10 mouse cellular contexts compared by ENCODE assay signal in the genomic region with DNA sequence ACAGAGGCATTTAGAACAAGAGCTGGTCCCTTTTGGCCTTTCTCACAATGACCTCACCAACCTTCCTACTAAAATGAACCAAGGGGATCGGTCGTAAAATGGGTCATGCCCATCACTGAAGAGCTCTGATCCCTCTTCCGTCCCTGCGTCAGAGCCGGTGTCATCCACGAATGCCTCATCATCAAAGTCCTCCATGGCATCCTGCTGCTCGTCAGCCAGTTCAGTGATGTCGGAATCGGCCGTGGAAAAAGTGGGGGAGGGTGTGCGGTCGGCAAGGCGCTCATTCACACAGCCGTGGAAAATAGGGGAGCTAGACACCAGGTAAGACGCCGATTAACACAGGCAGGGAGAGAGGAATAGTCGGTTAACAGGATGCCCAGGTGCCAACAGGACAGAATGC. TPM values are rescaled to one million over a fixed set of nuclear protein-coding genes. Genes with fewer than 3 reads are reported as not detected.
DNase-seq lines count a peak whose midpoint lies in the region; ATAC-seq and TF ChIP-seq lines count a peak whose summit lies in the region.
"Had no signal": no experiment of that assay in that cellular context is flagged by ENCODE, and none has a peak within 500 bp of the region (broad histone marks: within the 10 kb centered on the region; RNA-seq: fewer than 3 reads in every experiment).

No protein-coding gene starts in this region.

- ATAC-seq in kidney, embryonic 16.5 days (ENCODE audit: low FRiP score, low TSS enrichment): no peak
- ATAC-seq in midbrain, postnatal 0 days (ENCODE audit: low FRiP score): no peak
- ATAC-seq in megakaryocyte-erythroid progenitor cell, adult 5-6 weeks (replicated peaks; ENCODE audit: low FRiP score, low TSS enrichment, poor library complexity, severe bottlenecking): no peak

- H3K27me3 ChIP-seq in kidney, embryonic 16.5 days (ENCODE audit: insufficient read depth, low read length): no peaks in the 10 kb centered on the region
- H3K27me3 ChIP-seq in hindbrain, embryonic 10.5 days (ENCODE audit: insufficient read depth, poor library complexity, severe bottlenecking): no peaks in the 10 kb centered on the region
- H3K27me3 ChIP-seq in midbrain, postnatal 0 days (ENCODE audit: insufficient read depth, low read length): no peaks in the 10 kb centered on the region

- peak overlapping the region; percentile 33; the same call in 1 of the 2 replicates for H3K27ac ChIP-seq in kidney, embryonic 16.5 days (ENCODE audit: low read length)
- peak overlapping the region; percentile 71 for H3K27ac ChIP-seq in hindbrain, embryonic 10.5 days
- peak overlapping the region; percentile 69 for H3K27ac ChIP-seq in midbrain, postnatal 0 days (ENCODE audit: low read depth, low read length)

- TF ChIP-seq CTCF in midbrain, postnatal 0 days (IDR thresholded peaks at IDR 0.05): no peak

- H3K9me3 ChIP-seq in kidney, embryonic 16.5 days (ENCODE audit: low read length): no peaks in the 10 kb centered on the region
- peaks cover 7% of the 10 kb centered on the region; the same call in 1 of the 2 replicates for H3K9me3 ChIP-seq in hindbrain, embryonic 10.5 days
- H3K9me3 ChIP-seq in midbrain, postnatal 0 days (ENCODE audit: low read length): no peaks in the 10 kb centered on the region

- H3K4me2 ChIP-seq in kidney, embryonic 16.5 days (replicated peaks; ENCODE audit: low read depth, low read length): no peak overlapping the region
- no peak overlapping the region for H3K4me2 ChIP-seq in midbrain, postnatal 0 days (ENCODE audit: low read depth, low read length, poor library complexity, severe bottlenecking)

- DNase-seq in kidney, postnatal 4 days: no peak
- DNase-seq in embryo, embryonic 9.5 days (ENCODE audit: extremely low spot score): peak; percentile 7
- DNase-seq in hindbrain, embryonic 10.5 days (ENCODE audit: low spot score): peak; percentile 10
- DNase-seq in midbrain, postnatal 0 days (ENCODE audit: low spot score): peak; percentile 35
- no peak for DNase-seq in urinary bladder, postnatal 4 days (ENCODE audit: low spot score in 2 of 2)
- DNase-seq in spleen, postnatal 36 days (ENCODE audit: low spot score in 2 of 2): no peak
- DNase-seq: kidney, adult 8-10 months; thymus, adult 2 months had no signal

- H3K4me3 ChIP-seq in kidney, embryonic 16.5 days (ENCODE audit: low read length): no peak overlapping the region
- no peak overlapping the region for H3K4me3 ChIP-seq in hindbrain, embryonic 10.5 days
- H3K4me3 ChIP-seq in midbrain, postnatal 0 days (ENCODE audit: low read depth, low read length): no peak overlapping the region

- 68% methylated on average over 17 of the region's 17 CpGs for WGBS in kidney, embryonic 16.5 days
- 56% methylated on average over 17 of the region's 17 CpGs for WGBS in hindbrain, embryonic 10.5 days
- WGBS in midbrain, postnatal 0 days: 41% methylated on average over 17 of the region's 17 CpGs

- H3K4me1 ChIP-seq in kidney, embryonic 16.5 days (ENCODE audit: insufficient read depth, low read length): peaks cover 10% of the 10 kb centered on the region; the same call in 1 of the 2 replicates
- peaks cover 21% of the 10 kb centered on the region for H3K4me1 ChIP-seq in hindbrain, embryonic 10.5 days (replicated peaks)
- H3K4me1 ChIP-seq in midbrain, postnatal 0 days (ENCODE audit: insufficient read depth, low read length): no peaks in the 10 kb centered on the region

- H3K36me3 ChIP-seq in kidney, embryonic 16.5 days (ENCODE audit: insufficient read depth, low read length): peaks cover 32% of the 10 kb centered on the region
- peaks cover 99% of the 10 kb centered on the region for H3K36me3 ChIP-seq in hindbrain, embryonic 10.5 days
- H3K36me3 ChIP-seq in midbrain, postnatal 0 days (ENCODE audit: insufficient read depth, low read length): peaks cover 65% of the 10 kb centered on the region

- no peak overlapping the region for H3K9ac ChIP-seq in kidney, embryonic 16.5 days (replicated peaks; ENCODE audit: low read length)
- 0 out of 2 replicates have a peak overlapping the region, but pooled peaks have one; percentile 29 for H3K9ac ChIP-seq in midbrain, postnatal 0 days (replicated peaks; ENCODE audit: low read length, poor library complexity, severe bottlenecking)

RNA-seq across cellular contexts. Expression of gene Pgd, which starts 53.9 kb away (rescaled TPM):
- polyA plus RNA-seq in kidney, embryonic 16.5 days (2015; fragmentation: Nextera tagmentation; extraction: Ambion mirVana): 142 and 146 TPM in 2 replicates
- 143 and 161 TPM in 2 replicates for polyA plus RNA-seq in hindbrain, embryonic 10.5 days (2016; fragmentation: Nextera tagmentation; extraction: Ambion mirVana)
- total RNA-seq in midbrain, postnatal 0 days (2014; rRNA removed): 33.0 and 41.9 TPM in 2 replicates
- 92.5 and 102 TPM in 2 replicates for polyA plus RNA-seq in midbrain, postnatal 0 days (2015; fragmentation: Nextera tagmentation; extraction: Ambion mirVana)
- total RNA-seq in megakaryocyte-erythroid progenitor cell, adult 5-6 weeks (2014; fragmentation: Nextera tagmentation): 59.1 and 67.1 TPM in 2 replicates
- 35.3 and 42.4 TPM in 2 replicates for total RNA-seq in megakaryocyte-erythroid progenitor cell, adult 5-6 weeks (2017)

Comparison
In these comparisons a context has a peak if more than half of its experiments do, and no peak if none do; other contexts are left out.
1. DNase-seq: peak in embryo, embryonic 9.5 days (single experiment), hindbrain, embryonic 10.5 days (single experiment) and midbrain, postnatal 0 days (single experiment); none in kidney, postnatal 4 days (0 of 2), urinary bladder, postnatal 4 days (0 of 2) and spleen, postnatal 36 days (0 of 2).
2. Peak in every context shown above with its lines, with median percentiles within 50 percentile points of each other: H3K27ac ChIP-seq.